Mouse (Mus musculus): ENCODE results near the gene Arvcf. TPM values are rescaled to one million over a fixed set of nuclear protein-coding genes. Genes with fewer than 3 reads are reported as not detected.

Gene Arvcf
- polyA plus RNA-seq, 1 experiment from 2014 or later, result 30.8 TPM

DNA sequence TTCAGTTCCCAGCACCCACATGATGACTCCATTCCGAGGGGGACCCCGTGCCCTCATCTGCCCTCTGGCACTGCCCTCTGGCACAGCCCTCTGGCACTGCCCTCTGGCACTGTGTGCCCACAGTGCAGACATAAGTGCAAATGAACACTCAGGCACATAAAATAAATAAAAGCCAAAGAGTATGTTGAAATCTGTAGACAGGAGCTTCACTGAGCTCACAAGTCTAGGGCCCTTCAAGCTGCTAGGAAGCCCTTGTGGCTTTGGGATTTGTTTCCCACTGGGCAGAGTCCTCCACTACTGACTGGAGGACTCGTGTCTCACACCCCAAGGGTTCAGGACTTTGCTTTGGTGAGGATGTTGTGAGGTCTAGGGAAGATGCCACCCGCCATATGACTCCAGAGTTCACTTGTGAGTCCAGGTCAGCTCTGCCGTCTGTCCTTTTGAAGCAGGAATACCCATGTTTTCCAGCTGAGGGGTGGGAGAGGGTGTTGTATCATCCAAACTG lies 80.1 kb downstream of the Arvcf start:
- Histone ChIP-seq H3K9me3 (ENCODE audit: low read depth, low read length) (no peaks in the 10 kb centered on the region), H3K4me1 (ENCODE audit: insufficient read depth) (peaks cover 18% of the 10 kb centered on the region), H3K4me2 (no peak overlapping the region), H3K9ac (peak overlapping the region; percentile 16; the same call in 1 of the 2 replicates), H3K4me3 (ENCODE audit: low read depth, low read length) (no peak overlapping the region), H3K27me3 (ENCODE audit: insufficient read depth, low read length) (no peaks in the 10 kb centered on the region), H3K27ac (ENCODE audit: low read depth) (no peak overlapping the region; the same call in 1 of the 2 replicates), H3K36me3 (ENCODE audit: insufficient read depth) (no peaks in the 10 kb centered on the region)
- DNase-seq (no peak), ATAC-seq (ENCODE audit: insufficient read depth) (no peak)
- 71% methylated on average over 5 of the region's 5 CpGs for WGBS
- TF ChIP-seq CTCF (IDR thresholded peaks at IDR 0.05; ENCODE audit: low read depth), result no peak

DNA sequence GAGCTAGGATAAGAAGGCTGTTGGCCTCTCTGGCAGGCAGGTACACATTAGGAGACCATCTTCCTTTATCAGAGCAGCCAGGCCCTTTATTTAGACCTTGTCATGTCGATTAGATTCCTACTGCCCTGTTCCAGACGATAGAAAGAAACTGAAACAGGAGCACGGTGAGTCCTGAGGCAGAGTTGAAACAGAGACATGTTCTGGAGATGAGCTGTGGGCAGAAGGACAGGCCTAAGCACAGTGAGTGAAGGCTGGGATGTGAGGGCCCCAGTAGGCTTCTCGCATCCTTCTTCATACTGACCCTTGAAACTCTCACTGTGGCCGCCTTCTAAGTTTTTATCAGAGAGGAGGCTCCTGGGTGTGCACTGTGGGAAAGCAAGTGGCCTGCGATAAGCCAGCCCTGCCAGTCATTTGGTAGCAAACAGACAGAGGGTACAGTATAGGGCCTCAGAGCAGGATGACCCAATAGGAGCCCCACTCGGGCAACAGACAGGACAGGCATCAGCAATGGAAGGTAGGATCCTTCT lies 80.6 kb downstream of the Arvcf start:
- whole genome bisulfite sequencing, result 74% methylated on average over 7 of the region's 7 CpGs

DNA sequence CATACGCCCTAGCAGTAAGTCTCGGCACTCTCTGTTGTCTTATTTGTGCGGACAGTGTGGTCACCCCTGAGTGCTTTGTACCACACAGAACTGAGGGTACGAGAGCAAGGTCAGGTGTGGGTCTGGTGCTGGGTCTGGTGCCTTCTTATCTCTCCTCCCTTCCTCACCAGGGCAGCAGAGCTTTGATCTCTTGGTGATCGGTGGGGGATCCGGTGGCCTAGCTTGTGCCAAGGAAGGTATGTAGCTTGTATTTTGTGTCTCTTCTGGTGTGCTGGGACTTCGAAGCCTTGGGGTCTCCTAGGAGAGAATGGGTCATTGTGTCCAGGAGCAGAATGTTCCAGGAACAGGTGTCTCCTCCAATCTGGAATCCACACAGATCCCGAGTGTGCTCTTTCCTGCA lies 81.7 kb downstream of the Arvcf start:
- ATAC-seq (ENCODE audit: insufficient read depth) (no peak), DNase-seq (no peak)
- H3K4me3 ChIP-seq (ENCODE audit: low read depth, low read length), result peak overlapping the region; percentile 11; the same call in 1 of the 2 replicates
- H3K9me3 ChIP-seq (ENCODE audit: low read depth, low read length), result no peaks in the 10 kb centered on the region
- no peak for TF ChIP-seq CTCF (IDR thresholded peaks at IDR 0.05; ENCODE audit: low read depth)
- no peaks in the 10 kb centered on the region for H3K27me3 ChIP-seq (ENCODE audit: insufficient read depth, low read length)
- WGBS, result 88% methylated on average over 8 of the region's 8 CpGs
- H3K4me2 ChIP-seq, result no peak overlapping the region
- no peak overlapping the region for H3K9ac ChIP-seq
- H3K36me3 ChIP-seq (ENCODE audit: insufficient read depth), result no peaks in the 10 kb centered on the region
- no peak overlapping the region for H3K27ac ChIP-seq (ENCODE audit: low read depth)
- H3K4me1 ChIP-seq (ENCODE audit: insufficient read depth), result peaks cover 9% of the 10 kb centered on the region

More for the DNA sequence above, 80.6 kb downstream of the Arvcf start:
- TF ChIP-seq CTCF (IDR thresholded peaks at IDR 0.05; ENCODE audit: low read depth), result no peak
- Histone ChIP-seq H3K27ac (ENCODE audit: low read depth) (no peak overlapping the region; the same call in 1 of the 2 replicates), H3K4me2 (no peak overlapping the region), H3K27me3 (ENCODE audit: insufficient read depth, low read length) (no peaks in the 10 kb centered on the region), H3K36me3 (ENCODE audit: insufficient read depth) (no peaks in the 10 kb centered on the region), H3K4me1 (ENCODE audit: insufficient read depth) (peaks cover 18% of the 10 kb centered on the region), H3K9me3 (ENCODE audit: low read depth, low read length) (no peaks in the 10 kb centered on the region), H3K9ac (no peak overlapping the region; the same call in 1 of the 2 replicates), H3K4me3 (ENCODE audit: low read depth, low read length) (no peak overlapping the region; the same call in 1 of the 2 replicates)
- no peak for DNase-seq
- ATAC-seq (ENCODE audit: insufficient read depth), result peak; percentile 12; the same call in 1 of the 2 replicates

DNA sequence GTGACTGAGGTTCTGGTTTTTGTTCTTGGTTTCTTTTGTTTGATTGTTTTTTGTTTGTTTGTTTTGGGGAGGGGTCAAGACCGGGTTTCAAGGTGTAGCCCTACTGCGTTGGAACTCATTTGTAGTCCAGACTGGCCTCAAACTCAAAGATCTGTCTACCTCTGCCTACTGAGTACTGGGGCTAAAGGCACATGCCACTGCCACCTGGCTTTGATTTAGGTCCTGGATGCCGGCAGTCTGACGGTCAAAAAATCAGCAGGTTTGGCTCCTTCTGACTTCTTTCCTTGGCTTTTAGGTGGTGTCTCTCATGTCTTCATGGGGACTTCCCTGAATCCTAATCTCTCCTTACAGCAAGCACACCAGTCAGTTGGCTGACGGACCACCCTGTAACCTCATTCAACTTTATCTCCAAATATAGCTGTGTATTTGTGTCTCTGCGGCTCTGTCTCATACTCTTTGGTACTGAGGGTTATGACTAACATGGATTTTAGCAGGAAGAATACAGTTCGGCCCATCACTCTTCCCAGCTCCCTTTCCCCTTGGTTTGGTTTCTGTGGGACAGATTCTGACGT lies 82.7 kb downstream of the Arvcf start:
- Histone ChIP-seq H3K27me3 (ENCODE audit: insufficient read depth, low read length) (no peaks in the 10 kb centered on the region), H3K4me1 (ENCODE audit: insufficient read depth) (no peaks in the 10 kb centered on the region), H3K9me3 (ENCODE audit: low read depth, low read length) (no peaks in the 10 kb centered on the region), H3K27ac (ENCODE audit: low read depth) (no peak overlapping the region), H3K36me3 (ENCODE audit: insufficient read depth) (no peaks in the 10 kb centered on the region), H3K4me2 (no peak overlapping the region), H3K9ac (no peak overlapping the region), H3K4me3 (ENCODE audit: low read depth, low read length) (no peak overlapping the region)
- no peak for ATAC-seq (ENCODE audit: insufficient read depth)
- no peak for TF ChIP-seq CTCF (IDR thresholded peaks at IDR 0.05; ENCODE audit: low read depth)
- DNase-seq, result no peak
- WGBS, result 71% methylated on average over 8 of the region's 8 CpGs

DNA sequence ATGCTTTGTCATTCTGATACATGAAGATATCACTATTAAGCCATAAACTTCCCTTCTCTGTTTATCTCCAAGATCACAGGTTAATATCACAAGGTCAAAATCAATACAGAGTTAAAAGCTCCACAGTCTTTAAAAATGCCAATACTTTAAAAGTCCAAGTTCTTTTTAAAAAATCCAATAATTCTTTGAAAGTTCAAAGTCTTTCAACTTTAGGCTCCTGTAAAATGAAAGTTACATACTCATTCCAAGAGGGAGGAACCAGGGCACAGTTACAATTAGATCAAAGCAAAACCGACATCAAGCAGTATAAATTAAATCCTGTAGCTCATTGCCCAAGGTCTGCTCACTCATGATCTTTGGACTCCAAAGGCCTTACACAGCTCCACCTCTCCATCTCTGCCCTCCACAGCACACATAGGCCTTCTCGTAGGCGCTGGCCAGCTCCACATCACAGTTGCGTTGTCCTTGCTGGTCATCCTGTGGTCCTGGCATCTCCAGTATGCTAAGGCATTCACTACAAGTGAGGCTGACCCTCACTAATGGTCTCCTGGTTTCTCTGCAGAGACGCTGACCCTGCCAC lies 85.4 kb downstream of the Arvcf start:
- no peaks in the 10 kb centered on the region for H3K4me1 ChIP-seq (ENCODE audit: insufficient read depth)
- no peak overlapping the region for H3K4me3 ChIP-seq (ENCODE audit: low read depth, low read length)
- H3K27ac ChIP-seq (ENCODE audit: low read depth), result no peak overlapping the region
- no peak for TF ChIP-seq CTCF (IDR thresholded peaks at IDR 0.05; ENCODE audit: low read depth)
- H3K27me3 ChIP-seq (ENCODE audit: insufficient read depth, low read length), result no peaks in the 10 kb centered on the region
- no peaks in the 10 kb centered on the region for H3K9me3 ChIP-seq (ENCODE audit: low read depth, low read length)
- no peak for DNase-seq
- WGBS, result 87% methylated on average over 5 of the region's 5 CpGs
- H3K9ac ChIP-seq, result no peak overlapping the region
- no peak overlapping the region for H3K4me2 ChIP-seq
- 0 out of 2 replicates have a peak, but pooled peaks cover 2% of the 10 kb centered on the region for H3K36me3 ChIP-seq (ENCODE audit: insufficient read depth)
- ATAC-seq (ENCODE audit: insufficient read depth), result no peak

DNA sequence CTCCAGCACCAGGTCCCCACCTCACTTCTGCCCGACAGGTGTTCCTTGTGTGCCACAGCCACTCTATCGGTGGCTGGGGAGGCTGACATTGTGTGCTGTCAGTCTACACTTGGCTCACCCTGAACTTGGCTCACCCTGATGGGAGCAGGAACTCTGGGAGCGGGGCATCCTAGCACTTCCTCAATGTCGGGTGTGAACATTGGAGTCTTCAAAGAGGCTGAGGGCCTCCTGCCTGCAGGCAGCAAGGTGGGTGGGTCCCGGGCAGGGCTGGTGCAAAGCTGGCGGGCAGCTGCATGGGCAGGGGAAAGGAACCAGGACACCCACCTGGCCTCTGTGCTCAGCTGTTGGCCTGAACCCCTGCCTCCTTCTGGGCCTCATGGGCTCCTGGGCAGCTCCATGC lies 88.1 kb downstream of the Arvcf start:
- Histone ChIP-seq H3K4me1 (ENCODE audit: insufficient read depth) (no peaks in the 10 kb centered on the region), H3K4me3 (ENCODE audit: low read depth, low read length) (no peak overlapping the region), H3K9ac (no peak overlapping the region), H3K27me3 (ENCODE audit: insufficient read depth, low read length) (no peaks in the 10 kb centered on the region), H3K9me3 (ENCODE audit: low read depth, low read length) (no peaks in the 10 kb centered on the region), H3K4me2 (no peak overlapping the region), H3K27ac (ENCODE audit: low read depth) (no peak overlapping the region), H3K36me3 (ENCODE audit: insufficient read depth) (0 out of 2 replicates have a peak, but pooled peaks cover 7% of the 10 kb centered on the region)
- no peak for TF ChIP-seq CTCF (IDR thresholded peaks at IDR 0.05; ENCODE audit: low read depth)
- no peak for DNase-seq
- 69% methylated on average over 6 of the region's 6 CpGs for WGBS
- no peak for ATAC-seq (ENCODE audit: insufficient read depth)

DNA sequence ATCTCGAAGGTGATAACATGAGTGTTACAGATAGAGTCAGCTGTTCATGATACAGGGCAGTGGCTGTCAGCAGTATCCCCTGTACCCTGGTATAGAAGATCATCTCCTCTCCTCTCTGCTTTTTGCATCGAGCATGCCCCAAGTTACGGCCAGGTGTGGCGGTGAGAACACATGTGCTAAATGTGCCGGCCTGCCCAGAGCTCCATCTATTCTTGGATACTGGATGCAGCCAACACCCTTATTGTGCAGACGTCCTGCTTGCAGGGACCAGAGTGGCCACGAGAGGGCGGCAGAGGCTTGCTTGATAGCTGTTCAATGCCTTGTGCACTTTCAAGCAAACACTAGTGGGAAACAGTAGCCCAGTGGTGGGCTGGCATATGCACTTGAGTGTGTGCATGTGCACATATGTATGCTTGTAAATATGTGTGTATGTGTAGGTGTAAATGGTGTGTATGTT lies 95.4 kb downstream of the Arvcf start:
- 21% methylated on average over 8 of the region's 8 CpGs for WGBS
- H3K4me2 ChIP-seq, result no peak overlapping the region
- H3K36me3 ChIP-seq (ENCODE audit: insufficient read depth), result 0 out of 2 replicates have a peak, but pooled peaks cover 14% of the 10 kb centered on the region
- H3K9me3 ChIP-seq (ENCODE audit: low read depth, low read length), result no peaks in the 10 kb centered on the region
- DNase-seq (peak; percentile 98), ATAC-seq (ENCODE audit: insufficient read depth) (peak; percentile 76)
- H3K9ac ChIP-seq, result no peak overlapping the region
- H3K4me1 ChIP-seq (ENCODE audit: insufficient read depth), result peaks cover 4% of the 10 kb centered on the region; the same call in 1 of the 2 replicates
- TF ChIP-seq CTCF (IDR thresholded peaks at IDR 0.05; ENCODE audit: low read depth), result peak; percentile 100
- H3K4me3 ChIP-seq (ENCODE audit: low read depth, low read length), result no peak overlapping the region
- H3K27me3 ChIP-seq (ENCODE audit: insufficient read depth, low read length), result no peaks in the 10 kb centered on the region
- no peak overlapping the region for H3K27ac ChIP-seq (ENCODE audit: low read depth)

Measured in lung, embryonic 14.5 days (tissue).